12 mouse cellular contexts compared by ENCODE assay signal in genomic region chr11:63233172-63233966, GRCm38 (mm10).
DNase-seq lines count a peak whose midpoint lies in the region; ATAC-seq and TF ChIP-seq lines count a peak whose summit lies in the region.
"Had no signal": no experiment of that assay in that cellular context is flagged by ENCODE, and none has a peak within 500 bp of the region (broad histone marks: within the 10 kb centered on the region; RNA-seq: fewer than 3 reads in every experiment).

No protein-coding gene starts in this region.

- no peaks in the 10 kb centered on the region for H3K27me3 ChIP-seq in hindbrain, postnatal 0 days (ENCODE audit: insufficient read depth, low read length)
- no peaks in the 10 kb centered on the region for H3K27me3 ChIP-seq in hindbrain, embryonic 13.5 days
- no peaks in the 10 kb centered on the region for H3K27me3 ChIP-seq in lung, postnatal 0 days (replicated peaks; ENCODE audit: insufficient read depth, low read length)
- no peaks in the 10 kb centered on the region for H3K27me3 ChIP-seq in MEL (ENCODE audit: control insufficient read depth in 1 of 2, insufficient read depth in 2 of 2, low read length in 2 of 2)
- H3K27me3 ChIP-seq: embryonic facial prominence, embryonic 12.5 days; hindbrain, embryonic 15.5 days had no signal

- no peaks in the 10 kb centered on the region for H3K79me2 ChIP-seq in MEL (ENCODE audit: control insufficient read depth, insufficient read depth, low read length, poor library complexity)

- peak; percentile 20 for DNase-seq in hindbrain, postnatal 0 days (ENCODE audit: low spot score)
- DNase-seq in lung, postnatal 0 days (ENCODE audit: low spot score): no peak
- no peak for DNase-seq in lung, postnatal 36 days
- peak; percentile 17 for DNase-seq in MEL (ENCODE audit: low read depth, low spot score)
- DNase-seq in neural tube, embryonic 10.5 days (ENCODE audit: extremely low spot score, low spot score): no peak
- DNase-seq: kidney, postnatal 14 days; spleen, adult 18-20 months had no signal

- no peak overlapping the region for H3K4me3 ChIP-seq in hindbrain, postnatal 0 days (ENCODE audit: low read length)
- no peak overlapping the region for H3K4me3 ChIP-seq in hindbrain, embryonic 13.5 days
- H3K4me3 ChIP-seq in lung, postnatal 0 days (ENCODE audit: low read depth, low read length): no peak overlapping the region
- H3K4me3 ChIP-seq in MEL (ENCODE audit: control insufficient read depth in 1 of 2, insufficient read depth in 1 of 2, low read depth in 2 of 2, low read length in 2 of 2): no peak overlapping the region
- no peak overlapping the region for H3K4me3 ChIP-seq in embryonic fibroblast, embryonic 13.5 days (ENCODE audit: insufficient read depth, low read length)
- H3K4me3 ChIP-seq: embryonic facial prominence, embryonic 12.5 days; hindbrain, embryonic 15.5 days had no signal

- no peak overlapping the region for H3K27ac ChIP-seq in hindbrain, postnatal 0 days
- no peak overlapping the region for H3K27ac ChIP-seq in hindbrain, embryonic 13.5 days
- no peak overlapping the region for H3K27ac ChIP-seq in lung, postnatal 0 days (ENCODE audit: low read length)
- H3K27ac ChIP-seq in MEL (ENCODE audit: control insufficient read depth, low read depth, low read length): no peak overlapping the region
- H3K27ac ChIP-seq in embryonic fibroblast, embryonic 13.5 days (ENCODE audit: insufficient read depth, low read length): no peak overlapping the region
- H3K27ac ChIP-seq: embryonic facial prominence, embryonic 12.5 days; hindbrain, embryonic 15.5 days; macrophage had no signal

- no peak for ATAC-seq in hindbrain, postnatal 0 days
- ATAC-seq in hindbrain, embryonic 13.5 days (ENCODE audit: low FRiP score): no peak
- ATAC-seq in lung, postnatal 0 days: no peak

- no peaks in the 10 kb centered on the region for H3K9me3 ChIP-seq in hindbrain, postnatal 0 days (ENCODE audit: low read length)
- no peaks in the 10 kb centered on the region for H3K9me3 ChIP-seq in hindbrain, embryonic 13.5 days
- H3K9me3 ChIP-seq in lung, postnatal 0 days (ENCODE audit: low read length): no peaks in the 10 kb centered on the region
- no peaks in the 10 kb centered on the region for H3K9me3 ChIP-seq in MEL (replicated peaks; ENCODE audit: insufficient read depth, low read length)
- H3K9me3 ChIP-seq: embryonic facial prominence, embryonic 12.5 days; hindbrain, embryonic 15.5 days had no signal

- H3K4me2 ChIP-seq in hindbrain, postnatal 0 days (ENCODE audit: low read depth, low read length): no peak overlapping the region
- H3K4me2 ChIP-seq in hindbrain, embryonic 13.5 days: no peak overlapping the region
- H3K4me2 ChIP-seq in lung, postnatal 0 days (replicated peaks; ENCODE audit: low read depth, low read length): no peak overlapping the region
- H3K4me2 ChIP-seq: embryonic facial prominence, embryonic 12.5 days; hindbrain, embryonic 15.5 days had no signal

- peak; percentile 68 for TF ChIP-seq CTCF in hindbrain, postnatal 0 days (IDR thresholded peaks at IDR 0.05; ENCODE audit: low read depth)
- TF ChIP-seq CTCF in lung, postnatal 0 days (IDR thresholded peaks at IDR 0.05): peak; percentile 63
- peak in 2 of 3 experiments; percentile 14 to 18; a peak in 2 of 6 replicates for TF ChIP-seq CTCF in MEL (IDR thresholded peaks at IDR 0.05 in 2 of 3, conservative IDR thresholded peaks at IDR 0.05 in 1 of 3; ENCODE audit: control insufficient read depth in 1 of 3, insufficient read depth in 1 of 3, low read depth in 2 of 3, low read length in 3 of 3, poor library complexity in 1 of 3, severe bottlenecking in 1 of 3)
- TF ChIP-seq CTCF in embryonic fibroblast, embryonic 13.5 days (IDR thresholded peaks at IDR 0.05; ENCODE audit: borderline replicate concordance, insufficient read depth, low read length): peak; percentile 25; the same call in 1 of the 2 replicates

- 76% methylated on average over 13 of the region's 13 CpGs for WGBS in hindbrain, postnatal 0 days
- WGBS in hindbrain, embryonic 13.5 days: 81% methylated on average over 13 of the region's 13 CpGs
- 76% methylated on average over 13 of the region's 13 CpGs for WGBS in lung, postnatal 0 days

- no peak for TF ChIP-seq POLR2A in MEL (IDR thresholded peaks at IDR 0.05; ENCODE audit: control insufficient read depth in 1 of 2, insufficient read depth in 1 of 2, low read depth in 1 of 2, low read length in 2 of 2, poor library complexity in 1 of 2)
- no peak for TF ChIP-seq POLR2A in embryonic fibroblast, embryonic 13.5 days (IDR thresholded peaks at IDR 0.05; ENCODE audit: low read depth, low read length)

- H3K36me3 ChIP-seq in hindbrain, postnatal 0 days (ENCODE audit: insufficient read depth, low read length): no peaks in the 10 kb centered on the region
- H3K36me3 ChIP-seq in hindbrain, embryonic 13.5 days: no peaks in the 10 kb centered on the region
- H3K36me3 ChIP-seq in lung, postnatal 0 days (ENCODE audit: insufficient read depth, low read length): no peaks in the 10 kb centered on the region
- H3K36me3 ChIP-seq in MEL (ENCODE audit: control insufficient read depth in 1 of 2, insufficient read depth in 2 of 2, low read length in 2 of 2): no peaks in the 10 kb centered on the region
- H3K36me3 ChIP-seq: embryonic facial prominence, embryonic 12.5 days; hindbrain, embryonic 15.5 days had no signal

- no peak overlapping the region for H3K9ac ChIP-seq in hindbrain, postnatal 0 days (replicated peaks; ENCODE audit: low read length)
- H3K9ac ChIP-seq in hindbrain, embryonic 13.5 days: no peak overlapping the region
- no peak overlapping the region for H3K9ac ChIP-seq in lung, postnatal 0 days (replicated peaks; ENCODE audit: low read depth)
- no peak overlapping the region for H3K9ac ChIP-seq in MEL (ENCODE audit: control insufficient read depth, low read depth, low read length, poor library complexity, severe bottlenecking)
- H3K9ac ChIP-seq: embryonic facial prominence, embryonic 12.5 days; hindbrain, embryonic 15.5 days had no signal

- no peak for TF ChIP-seq EP300 in lung, postnatal 0 days (IDR thresholded peaks at IDR 0.05)
- no peak for TF ChIP-seq EP300 in MEL (IDR thresholded peaks at IDR 0.05; ENCODE audit: low read depth in 1 of 2, low read length in 2 of 2)

- no peaks in the 10 kb centered on the region for H3K4me1 ChIP-seq in hindbrain, postnatal 0 days (ENCODE audit: insufficient read depth, low read length)
- no peaks in the 10 kb centered on the region for H3K4me1 ChIP-seq in hindbrain, embryonic 13.5 days (replicated peaks)
- no peaks in the 10 kb centered on the region for H3K4me1 ChIP-seq in lung, postnatal 0 days (ENCODE audit: insufficient read depth, low read depth, low read length)
- H3K4me1 ChIP-seq in MEL (ENCODE audit: control insufficient read depth in 1 of 2, insufficient read depth in 2 of 2, low read length in 2 of 2): no peaks in the 10 kb centered on the region
- no peaks in the 10 kb centered on the region for H3K4me1 ChIP-seq in embryonic fibroblast, embryonic 13.5 days (ENCODE audit: control insufficient read depth, insufficient read depth, low read length)
- H3K4me1 ChIP-seq: embryonic facial prominence, embryonic 12.5 days; hindbrain, embryonic 15.5 days had no signal

- no peak for TF ChIP-seq RAD21 in MEL (IDR thresholded peaks at IDR 0.05; ENCODE audit: low read depth, low read length)

TF ChIP-seq in MEL, 35 proteins besides CTCF, POLR2A, EP300 and RAD21:
- no peak for TF ChIP-seq USF2 (IDR thresholded peaks at IDR 0.05; ENCODE audit: borderline replicate concordance in 1 of 2, insufficient read depth in 1 of 2, low read depth in 1 of 2, low read length in 2 of 2)
- TF ChIP-seq JUND (IDR thresholded peaks at IDR 0.05; ENCODE audit: low read depth, low read length): no peak
- no peak for TF ChIP-seq RCOR1 (IDR thresholded peaks at IDR 0.05; ENCODE audit: low read depth, low read length)
- no peak for TF ChIP-seq ETS1 (IDR thresholded peaks at IDR 0.05; ENCODE audit: low read depth, low read length)
- no peak for TF ChIP-seq TAL1 (IDR thresholded peaks at IDR 0.05; ENCODE audit: low read length)
- no peak for TF ChIP-seq MYB (IDR thresholded peaks at IDR 0.05; ENCODE audit: low read depth, low read length)
- TF ChIP-seq CHD1 (IDR thresholded peaks at IDR 0.05; ENCODE audit: low read depth, low read length): no peak
- no peak for TF ChIP-seq GABPA (IDR thresholded peaks at IDR 0.05; ENCODE audit: low read depth, low read length)
- TF ChIP-seq NRF1 (IDR thresholded peaks at IDR 0.05; ENCODE audit: insufficient read depth, low read depth, low read length, poor library complexity, severe bottlenecking): no peak
- TF ChIP-seq POLR2AphosphoS5 (IDR thresholded peaks at IDR 0.05; ENCODE audit: borderline replicate concordance, low read depth, low read length): no peak
- TF ChIP-seq HCFC1 (IDR thresholded peaks at IDR 0.05; ENCODE audit: low read depth, low read length): no peak
- TF ChIP-seq GATA1 (IDR thresholded peaks at IDR 0.05; ENCODE audit: low read depth, low read length): no peak
- no peak for TF ChIP-seq ZC3H11A (IDR thresholded peaks at IDR 0.05; ENCODE audit: low read depth, low read length)
- no peak for TF ChIP-seq SIN3A (IDR thresholded peaks at IDR 0.05; ENCODE audit: low read length)

Comparison
In these comparisons a context has a peak if more than half of its experiments do, and no peak if none do; other contexts are left out.
1. DNase-seq: peak in hindbrain, postnatal 0 days (single experiment) and MEL (single experiment); none in lung, postnatal 0 days (single experiment), lung, postnatal 36 days (single experiment) and neural tube, embryonic 10.5 days (single experiment).
2. CTCF ChIP-seq: peak in every context shown above with its lines; median percentile 68 in hindbrain, postnatal 0 days; 63 in lung, postnatal 0 days; 25 in embryonic fibroblast, embryonic 13.5 days; 16 in MEL.